Mouse (Mus musculus) 3134 (cell line): ENCODE measurements around the gene Rcbtb2.

ENCODE experiments used
- DNase-seq: peaks from one replicate; pipeline ENCODE4 v3.0.0-alpha.2; 2011; ENCODE audit warnings: low spot score; ENCODE audit not compliant: insufficient read length; ENCODE audit errors: extremely low read depth

The Rcbtb2 gene

DNA sequence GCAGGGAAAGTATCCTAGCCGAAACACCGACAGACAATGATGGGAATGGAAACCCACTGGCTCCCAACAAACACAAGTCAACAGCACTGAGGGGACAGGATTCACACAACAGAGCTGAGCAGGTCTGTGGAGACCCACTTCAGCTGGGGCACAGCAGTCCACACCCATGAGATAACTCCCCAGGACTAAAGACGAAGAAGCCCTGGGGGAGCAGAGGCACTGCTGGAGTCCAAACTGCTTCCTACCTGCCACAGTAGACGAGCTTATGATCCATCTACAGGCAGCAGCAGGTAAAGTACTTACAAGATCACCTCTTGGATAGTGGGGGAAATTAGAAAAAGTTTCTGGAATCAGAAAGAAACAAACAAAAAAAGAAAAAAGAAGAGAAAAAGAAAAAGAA lies 131.6 kb downstream of the Rcbtb2 start:
- no peak for DNase-seq

GRCm38 (mm10) chr14:73255426-73255970 lies 132.7 kb downstream of the Rcbtb2 start:
- no peak for DNase-seq

- no peak for DNase-seq
Measured at GRCm38 (mm10) chr14:73257348-73257747, 134.5 kb downstream of the Rcbtb2 start.
